Mouse (Mus musculus) lung, embryonic 15.5 days (tissue): ENCODE measurements around the gene Rmnd1. TPM values are rescaled to one million over a fixed set of nuclear protein-coding genes. Genes with fewer than 3 reads are reported as not detected.
"Not testable (repeated sequence)": the region's sequence is repeated elsewhere in the genome, so short reads cannot be mapped to it uniquely, and the experiment has no call there.

Source experiments
- ATAC-seq: fragments of 200-750 bp; cut with Nextera tagmentation; 2 replicates; pipeline ENCODE4 v1.8.0; 2017; ENCODE audit warnings: moderate number of reproducible peaks, borderline replicate concordance; ENCODE audit not compliant: low FRiP score, low TSS enrichment; ENCODE audit errors: extremely low read depth
- H3K27ac ChIP-seq: fragments of 300-500 bp; sonication (generic); 2 replicates; pipeline ENCODE4 v1.5.1; 2015; ENCODE audit warnings: moderate library complexity, mild to moderate bottlenecking, inconsistent platforms
- H3K27me3 ChIP-seq: fragments of 300-500 bp; sonication (generic); 2 replicates; pipeline ENCODE4 v1.6.1; 2015; ENCODE audit warnings: inconsistent platforms
- H3K36me3 ChIP-seq: fragments of 300-500 bp; sonication (generic); 2 replicates; pipeline ENCODE4 v1.6.1; 2015; ENCODE audit warnings: inconsistent platforms
- H3K4me1 ChIP-seq: fragments of 300-500 bp; sonication (generic); 2 replicates; pipeline ENCODE4 v1.6.1; 2015; ENCODE audit warnings: inconsistent platforms
- H3K4me2 ChIP-seq: fragments of 300-500 bp; sonication (generic); 2 replicates; pipeline ENCODE4 v1.6.1; 2015; ENCODE audit warnings: inconsistent platforms, mild to moderate bottlenecking, moderate library complexity
- H3K4me3 ChIP-seq: fragments of 300-500 bp; sonication (generic); 2 replicates; pipeline ENCODE4 v1.5.1; 2015; ENCODE audit warnings: mild to moderate bottlenecking, inconsistent platforms
- H3K9ac ChIP-seq: fragments of 300-500 bp; sonication (generic); 2 replicates; pipeline ENCODE4 v1.6.1; 2015; ENCODE audit warnings: inconsistent platforms
- H3K9me3 ChIP-seq: fragments of 300-500 bp; sonication (generic); 2 replicates; pipeline ENCODE4 v1.6.1; 2016; ENCODE audit warnings: inconsistent platforms
- WGBS: fragments of 180-500 bp; shearing (Covaris S2); methylation state at CpG from one replicate; pipeline ENCODE4 v1.1.7; 2015; 5-methylcytosine and 5-hydroxymethylcytosine counted together
- polyA plus RNA-seq: library from polyadenylated mRNA; unstranded; fragments of >200 nt; fragmentation: Nextera tagmentation; extraction: Ambion mirVana; gene quantifications from 2 replicates; pipeline ENCODE4 v1.2.1, GENCODE M21; 2015

Rmnd1 gene
- 41.6 and 47.9 TPM in 2 replicates for polyA plus RNA-seq

- Histone ChIP-seq H3K9ac (peak within 1 kb of the TSS; percentile 81), H3K4me2 (peak within 1 kb of the TSS; percentile 82), H3K9me3 (no peaks in the 10 kb centered on the region), H3K4me1 (peaks cover 20% of the 10 kb centered on the region), H3K27me3 (no peaks in the 10 kb centered on the region), H3K4me3 (peak within 1 kb of the TSS; percentile 62), H3K36me3 (peaks cover 5% of the 10 kb centered on the region; the same call in 1 of the 2 replicates), H3K27ac (peak within 1 kb of the TSS; percentile 83)
- under 1% methylated on average over 60 of the region's 75 CpGs for WGBS
- ATAC-seq, result peak; percentile 95
Measured at GRCm38 (mm10) chr10:4432123-4432931, at the start of gene Rmnd1, which contains the start of gene Armt1. Rmnd1 (minus strand) TSS chr10:4432388. Armt1 (plus strand) TSS chr10:4432467.

DNA sequence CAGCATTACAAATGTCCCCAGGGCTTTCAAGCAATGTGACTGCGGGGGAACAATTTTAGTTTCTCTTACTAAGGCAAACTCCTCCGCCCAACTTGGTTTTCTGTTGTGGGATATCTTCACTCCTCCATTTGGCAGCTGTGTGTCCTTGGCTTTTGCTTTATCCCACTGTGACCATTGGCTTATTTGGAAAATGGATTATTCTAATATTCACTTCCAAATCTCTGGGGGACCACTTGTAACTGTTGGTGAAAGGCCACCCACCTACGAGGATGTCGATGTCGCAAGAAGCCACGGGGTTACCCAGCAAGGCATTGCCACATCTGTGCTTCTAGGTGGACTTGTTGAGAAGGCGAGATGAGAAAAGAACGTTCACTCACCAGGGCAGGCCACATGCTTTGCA lies 49.5 kb upstream of the Rmnd1 start:
- no peaks in the 10 kb centered on the region for H3K36me3 ChIP-seq
- ATAC-seq, result no peak
- H3K9me3 ChIP-seq, result no peaks in the 10 kb centered on the region
- WGBS, result 69% methylated on average over 8 of the region's 8 CpGs
- H3K4me3 ChIP-seq, result no peak overlapping the region
- no peak overlapping the region for H3K9ac ChIP-seq
- H3K27me3 ChIP-seq, result no peaks in the 10 kb centered on the region
- no peak overlapping the region for H3K4me2 ChIP-seq
- 0 out of 2 replicates have a peak, but pooled peaks cover 9% of the 10 kb centered on the region for H3K4me1 ChIP-seq
- H3K27ac ChIP-seq, result no peak overlapping the region

DNA sequence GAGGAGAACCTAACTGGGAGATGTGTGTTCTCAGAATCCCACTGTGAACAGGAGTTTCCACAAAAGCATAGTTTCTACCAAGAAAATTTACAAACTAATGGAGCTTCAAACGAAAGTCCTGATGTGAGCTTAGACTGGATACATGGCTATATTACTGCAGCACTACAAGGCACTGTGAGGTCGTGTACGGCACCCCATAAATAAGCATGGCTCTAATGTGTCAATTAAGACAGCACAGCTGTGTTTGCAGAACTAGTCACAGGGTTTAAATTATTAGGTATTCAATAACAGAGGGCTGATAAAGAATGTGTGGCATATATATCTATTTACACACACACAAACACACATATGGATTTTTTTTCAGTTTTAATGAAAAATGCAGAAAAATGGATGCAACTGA lies 48.7 kb upstream of the Rmnd1 start:
- peak; percentile 55; the same call in 1 of the 2 replicates for ATAC-seq
- 33% methylated on average over 3 of the region's 3 CpGs for WGBS

DNA sequence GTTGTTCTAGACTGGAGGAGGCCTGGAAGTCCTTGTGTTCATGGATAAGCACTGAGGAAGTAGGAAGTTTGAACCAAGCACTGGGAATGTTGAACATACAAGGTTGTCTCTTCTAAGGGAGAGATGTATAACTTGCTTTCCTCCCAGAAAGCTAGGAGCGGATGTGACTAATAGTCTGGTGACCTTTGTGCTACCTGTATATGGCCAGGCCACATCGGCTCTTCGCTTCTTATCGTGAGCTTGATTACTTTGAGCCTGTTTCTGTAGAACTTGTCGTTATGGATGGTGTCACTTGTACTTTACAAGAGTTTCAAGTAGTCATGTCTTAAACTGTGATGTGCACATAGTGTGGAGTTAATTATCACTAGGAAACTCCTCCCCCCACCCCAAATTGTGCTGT lies 44.4 kb upstream of the Rmnd1 start:
- 80% methylated on average over 5 of the region's 5 CpGs for WGBS
- H3K4me2 ChIP-seq, result no peak overlapping the region
- no peaks in the 10 kb centered on the region for H3K36me3 ChIP-seq
- H3K27me3 ChIP-seq, result no peaks in the 10 kb centered on the region
- H3K4me3 ChIP-seq, result no peak overlapping the region
- no peak for ATAC-seq
- no peak overlapping the region for H3K9ac ChIP-seq
- H3K27ac ChIP-seq, result no peak overlapping the region
- no peaks in the 10 kb centered on the region for H3K9me3 ChIP-seq
- H3K4me1 ChIP-seq, result 0 out of 2 replicates have a peak, but pooled peaks cover 9% of the 10 kb centered on the region

More for the DNA sequence above, 48.7 kb upstream of the Rmnd1 start:
- Histone ChIP-seq H3K4me2 (no peak overlapping the region), H3K36me3 (no peaks in the 10 kb centered on the region), H3K9me3 (no peaks in the 10 kb centered on the region), H3K4me1 (0 out of 2 replicates have a peak, but pooled peaks cover 9% of the 10 kb centered on the region), H3K4me3 (no peak overlapping the region), H3K27me3 (no peaks in the 10 kb centered on the region), H3K9ac (no peak overlapping the region), H3K27ac (0 out of 2 replicates have a peak overlapping the region, but pooled peaks have one; percentile 4)

- 68% methylated on average over 3 of the region's 3 CpGs for WGBS
- Histone ChIP-seq H3K9ac (no peak overlapping the region), H3K4me2 (no peak overlapping the region), H3K27me3 (no peaks in the 10 kb centered on the region), H3K4me1 (0 out of 2 replicates have a peak, but pooled peaks cover 6% of the 10 kb centered on the region), H3K27ac (no peak overlapping the region), H3K9me3 (no peaks in the 10 kb centered on the region), H3K4me3 (no peak overlapping the region), H3K36me3 (no peaks in the 10 kb centered on the region)
- ATAC-seq, result no peak
Measured at GRCm38 (mm10) chr10:4475431-4475830, 43.2 kb upstream of the Rmnd1 start.

DNA sequence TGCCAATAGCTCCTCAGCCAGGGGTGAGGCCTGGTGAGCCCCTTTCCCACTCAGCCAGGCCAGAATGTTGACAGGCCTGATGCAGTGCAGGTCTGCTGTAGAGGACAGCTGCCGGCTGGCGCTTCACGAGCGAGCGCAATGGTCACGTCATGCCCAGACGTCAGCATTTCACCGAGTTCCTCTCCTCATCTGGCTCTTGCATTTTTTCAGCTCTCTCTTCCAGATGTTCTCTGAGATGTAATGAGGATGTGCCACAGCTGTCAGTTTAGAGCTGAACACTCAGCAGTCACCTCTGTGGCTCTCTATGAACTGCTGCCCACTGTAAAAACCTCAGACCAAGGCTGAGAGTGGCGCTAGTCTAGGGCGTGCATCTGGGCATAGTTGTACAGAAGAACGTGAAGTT lies 41.4 kb upstream of the Rmnd1 start:
- Histone ChIP-seq H3K9ac (no peak overlapping the region), H3K36me3 (no peaks in the 10 kb centered on the region), H3K27ac (peak overlapping the region; percentile 61), H3K4me3 (no peak overlapping the region), H3K9me3 (no peaks in the 10 kb centered on the region), H3K27me3 (no peaks in the 10 kb centered on the region), H3K4me2 (peak overlapping the region; percentile 35), H3K4me1 (no peaks in the 10 kb centered on the region)
- ATAC-seq, result peak; percentile 93
- WGBS, result 48% methylated on average over 11 of the region's 11 CpGs

DNA sequence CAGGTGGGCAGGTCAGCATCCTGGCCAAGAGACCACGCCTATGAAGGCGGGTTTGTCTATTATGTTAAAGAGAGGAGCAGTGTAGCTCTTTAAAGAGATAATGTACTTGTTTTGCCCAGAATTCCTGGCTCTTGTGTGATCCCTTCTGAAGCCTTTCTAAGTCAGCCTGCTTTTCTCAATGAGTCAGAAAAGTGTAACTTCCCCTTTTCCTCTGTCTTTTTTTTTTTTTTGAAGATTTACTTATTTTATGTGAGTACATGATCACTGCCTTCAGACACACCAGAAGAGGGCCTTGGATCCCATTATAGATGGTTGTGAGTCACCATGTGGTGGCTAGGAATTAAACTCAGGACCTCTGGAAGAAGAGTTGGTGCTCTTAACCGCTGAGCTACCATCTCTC lies 37.2 kb upstream of the Rmnd1 start:
- ATAC-seq, result no peak
- H3K27me3 ChIP-seq, result no peaks in the 10 kb centered on the region
- no peak overlapping the region for H3K9ac ChIP-seq
- H3K4me3 ChIP-seq, result no peak overlapping the region
- no peak overlapping the region for H3K4me2 ChIP-seq
- no peaks in the 10 kb centered on the region for H3K9me3 ChIP-seq
- no peaks in the 10 kb centered on the region for H3K4me1 ChIP-seq
- WGBS, result 85% methylated on average over 3 of the region's 3 CpGs
- H3K27ac ChIP-seq, result no peak overlapping the region
- no peaks in the 10 kb centered on the region for H3K36me3 ChIP-seq

DNA sequence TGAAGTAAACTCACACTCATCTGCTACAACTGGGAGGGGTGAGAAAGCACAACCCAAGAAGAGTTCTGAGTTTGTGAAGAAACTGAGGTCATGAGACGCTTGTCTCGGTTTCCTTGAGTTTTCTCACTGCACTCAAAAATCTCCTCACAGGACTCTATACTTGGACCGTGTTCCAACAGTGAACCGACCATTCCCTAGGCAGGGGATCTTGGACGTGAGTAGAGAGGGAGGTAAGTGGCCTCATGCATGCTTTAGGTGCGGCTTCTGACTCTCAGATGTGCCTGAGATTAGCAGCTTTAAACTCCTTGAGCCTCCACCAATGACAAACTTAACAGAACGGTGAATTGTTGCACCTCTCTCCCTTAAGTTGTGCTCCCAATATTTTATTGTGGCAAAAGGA lies 33.6 kb upstream of the Rmnd1 start:
- H3K4me2 ChIP-seq, result no peak overlapping the region
- H3K9ac ChIP-seq, result no peak overlapping the region
- H3K4me1 ChIP-seq, result no peaks in the 10 kb centered on the region
- no peaks in the 10 kb centered on the region for H3K36me3 ChIP-seq
- no peaks in the 10 kb centered on the region for H3K27me3 ChIP-seq
- WGBS, result 55% methylated on average over 7 of the region's 7 CpGs
- no peak overlapping the region for H3K27ac ChIP-seq
- no peak overlapping the region for H3K4me3 ChIP-seq
- H3K9me3 ChIP-seq, result no peaks in the 10 kb centered on the region
- ATAC-seq, result no peak

DNA sequence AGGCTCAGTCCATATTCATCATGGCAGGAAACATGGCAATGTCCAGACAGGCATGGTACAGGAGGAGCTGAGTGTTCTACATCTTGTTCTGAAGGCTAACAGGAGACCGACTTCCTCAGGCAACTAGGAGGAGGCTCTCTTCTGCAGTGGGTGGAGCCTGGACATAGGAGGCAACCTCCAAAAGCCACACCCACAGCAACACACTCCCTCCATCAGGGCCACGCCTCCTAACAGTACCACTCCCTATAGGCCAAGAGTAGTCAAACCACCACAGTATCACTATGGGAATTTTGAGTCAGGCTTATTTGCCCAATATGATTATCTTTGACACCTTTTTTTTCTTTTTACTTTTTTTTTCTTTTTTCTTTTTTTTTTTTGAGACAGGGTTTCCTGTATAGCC lies 28.0 kb upstream of the Rmnd1 start:
- H3K27ac ChIP-seq, result no peak overlapping the region
- 92% methylated on average over 2 of the region's 2 CpGs for WGBS
- H3K9me3 ChIP-seq, result no peaks in the 10 kb centered on the region
- no peaks in the 10 kb centered on the region for H3K27me3 ChIP-seq
- no peak overlapping the region for H3K4me3 ChIP-seq
- no peaks in the 10 kb centered on the region for H3K4me1 ChIP-seq
- no peak for ATAC-seq
- H3K36me3 ChIP-seq, result peaks cover 10% of the 10 kb centered on the region; the same call in 1 of the 2 replicates
- no peak overlapping the region for H3K4me2 ChIP-seq
- H3K9ac ChIP-seq, result no peak overlapping the region

- no peaks in the 10 kb centered on the region for H3K4me1 ChIP-seq
- no peak overlapping the region for H3K4me2 ChIP-seq
- no peaks in the 10 kb centered on the region for H3K27me3 ChIP-seq
- ATAC-seq, result no peak
- H3K27ac ChIP-seq, result no peak overlapping the region
- H3K4me3 ChIP-seq, result no peak overlapping the region
- no peaks in the 10 kb centered on the region for H3K9me3 ChIP-seq
- no peak overlapping the region for H3K9ac ChIP-seq
- H3K36me3 ChIP-seq, result peaks cover 29% of the 10 kb centered on the region; the same call in 1 of the 2 replicates
- WGBS, result 74% methylated on average over 4 of the region's 4 CpGs
Measured at GRCm38 (mm10) chr10:4456409-4456808, 24.2 kb upstream of the Rmnd1 start.

GRCm38 (mm10) chr10:4435416-4435815 lies 3.2 kb upstream of the Rmnd1 start:
- no peak for ATAC-seq
- Histone ChIP-seq H3K36me3 (peaks cover 22% of the 10 kb centered on the region), H3K4me2 (no peak overlapping the region), H3K27ac (no peak overlapping the region), H3K9ac (no peak overlapping the region), H3K4me1 (peaks cover 19% of the 10 kb centered on the region), H3K27me3 (no peaks in the 10 kb centered on the region), H3K4me3 (no peak overlapping the region), H3K9me3 (no peaks in the 10 kb centered on the region)
- 80% methylated on average over 3 of the region's 3 CpGs for WGBS

GRCm38 (mm10) chr10:4433871-4434270 lies 1.7 kb upstream of the Rmnd1 start:
- not testable (repeated sequence) for H3K27me3 ChIP-seq, H3K36me3 ChIP-seq, H3K9me3 ChIP-seq, H3K9ac ChIP-seq, H3K27ac ChIP-seq, ATAC-seq
- H3K4me1 ChIP-seq, result peaks cover 20% of the 10 kb centered on the region
- whole genome bisulfite sequencing, result 78% methylated on average over 2 of the region's 2 CpGs
- H3K4me3 ChIP-seq, result 0 out of 2 replicates have a peak overlapping the region, but pooled peaks have one; percentile 62
- H3K4me2 ChIP-seq, result peak overlapping the region; percentile 68; the same call in 1 of the 2 replicates
